Mouse (Mus musculus) intestine, embryonic 16.5 days (tissue): Measurements from ENCODE around the gene Wdr95. TPM values are rescaled to one million over a fixed set of nuclear protein-coding genes. Genes with fewer than 3 reads are reported as not detected.

ENCODE experiments used
- ATAC-seq: fragments of 200-750 bp; cut with Nextera tagmentation; 2 replicates; pipeline ENCODE4 v1.8.0; 2017; ENCODE audit warnings: moderate TSS enrichment, moderate library complexity
- H3K27ac ChIP-seq: fragments of 300-500 bp; sonication (generic); 2 replicates; pipeline ENCODE4 v1.5.1; 2014; ENCODE audit warnings: mild to moderate bottlenecking, low read length
- H3K27me3 ChIP-seq: fragments of 300-500 bp; sonication (generic); replicated peaks from 2 replicates; pipeline ENCODE4 v1.6.1; 2014; ENCODE audit warnings: low read length, control low read depth, mixed read lengths; ENCODE audit not compliant: control insufficient read depth, insufficient read depth
- H3K36me3 ChIP-seq: fragments of 300-500 bp; sonication (generic); 2 replicates; pipeline ENCODE4 v1.6.1; 2014; ENCODE audit warnings: low read length, control low read depth; ENCODE audit not compliant: control insufficient read depth, insufficient read depth
- H3K4me1 ChIP-seq: fragments of 300-500 bp; sonication (generic); 2 replicates; pipeline ENCODE4 v1.6.1; 2014; ENCODE audit warnings: low read length, control low read depth, mixed read lengths; ENCODE audit not compliant: control insufficient read depth, insufficient read depth
- H3K4me2 ChIP-seq: fragments of 300-500 bp; sonication (generic); 2 replicates; pipeline ENCODE4 v1.6.1; 2014; ENCODE audit warnings: low read depth, low read length, control low read depth
- H3K4me3 ChIP-seq: fragments of 300-500 bp; sonication (generic); 2 replicates; pipeline ENCODE4 v1.5.1; 2014; ENCODE audit warnings: mild to moderate bottlenecking, low read length
- H3K9ac ChIP-seq: fragments of 300-500 bp; sonication (generic); 2 replicates; pipeline ENCODE4 v1.6.1; 2014; ENCODE audit warnings: low read depth, low read length
- H3K9me3 ChIP-seq: fragments of 300-500 bp; sonication (generic); 2 replicates; pipeline ENCODE4 v1.6.1; 2016; ENCODE audit warnings: low read length, control low read depth; ENCODE audit not compliant: control insufficient read depth
- WGBS: fragments of 180-500 bp; shearing (Covaris S2); extraction: QIAGEN DNeasy Blood & Tissue Kit; methylation state at CpG from one replicate; pipeline ENCODE4 v1.1.7; 2014; 5-methylcytosine and 5-hydroxymethylcytosine counted together
- polyA plus RNA-seq: library from polyadenylated mRNA; unstranded; fragments of >200 nt; fragmentation: Nextera tagmentation; extraction: Ambion mirVana; gene quantifications from 2 replicates; pipeline ENCODE4 v1.2.1, GENCODE M21; 2015

Gene Wdr95
- polyA plus RNA-seq, 1 experiment from 2014 or later: not detected

DNA sequence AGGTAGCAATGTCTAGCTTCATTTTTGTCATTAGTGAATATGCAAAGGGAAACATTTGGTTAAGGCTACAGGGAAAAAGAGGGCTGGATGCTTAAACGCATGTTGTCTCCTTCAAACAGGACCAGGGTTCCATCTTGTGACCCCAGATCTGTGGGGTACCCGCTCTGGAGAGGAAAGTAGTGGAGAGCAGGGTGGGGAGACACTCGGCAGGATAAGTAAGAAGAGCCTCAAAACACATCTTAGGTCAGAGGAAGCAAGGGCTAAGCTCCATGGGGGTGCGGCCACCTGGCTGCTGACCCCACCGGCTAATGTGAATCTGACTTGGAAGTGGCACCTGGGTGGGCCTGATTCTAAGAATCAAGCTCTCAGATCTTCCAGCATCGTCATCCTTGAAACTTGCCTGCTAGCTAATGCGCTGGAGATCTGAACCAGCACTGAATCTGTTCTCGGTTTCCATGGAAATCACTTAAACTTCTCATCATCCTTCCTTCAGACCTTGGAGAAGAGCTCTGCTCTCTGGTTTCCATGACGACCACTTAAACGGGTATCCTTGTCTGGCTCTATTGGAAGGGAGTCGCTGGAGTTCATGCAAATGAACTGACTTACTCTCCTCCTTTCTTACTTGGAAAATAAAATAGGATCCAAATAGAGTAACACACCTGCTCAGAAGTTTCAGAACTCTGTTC lies 32.6 kb downstream of the Wdr95 start:
- 50% methylated on average over 11 of the region's 11 CpGs for WGBS
- Histone ChIP-seq H3K36me3 (no peaks in the 10 kb centered on the region), H3K9ac (no peak overlapping the region), H3K4me2 (no peak overlapping the region), H3K4me3 (no peak overlapping the region), H3K27me3 (no peaks in the 10 kb centered on the region), H3K27ac (no peak overlapping the region), H3K4me1 (no peaks in the 10 kb centered on the region), H3K9me3 (no peaks in the 10 kb centered on the region)
- ATAC-seq: no peak

DNA sequence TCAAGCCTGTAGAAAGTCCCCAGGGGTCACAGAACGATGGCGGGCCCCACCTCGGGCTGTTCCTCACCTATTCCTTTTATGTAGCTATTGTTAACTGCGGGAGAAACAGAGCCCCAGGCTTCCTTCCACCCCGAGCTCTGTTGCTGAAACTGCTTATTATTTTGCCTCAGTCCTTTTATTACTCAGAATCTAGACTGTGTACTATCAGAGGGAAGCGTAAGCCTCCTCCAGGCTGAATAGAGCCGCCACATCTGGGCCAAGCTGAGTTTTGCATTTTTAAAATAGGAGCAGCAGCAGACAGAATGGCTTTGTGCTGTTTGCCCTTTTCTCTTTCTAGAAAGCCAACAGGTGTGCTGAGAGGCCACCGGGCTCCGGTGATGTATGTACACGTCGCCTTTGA lies 37.5 kb downstream of the Wdr95 start:
- H3K4me1 ChIP-seq: no peaks in the 10 kb centered on the region
- WGBS: 57% methylated on average over 11 of the region's 11 CpGs
- H3K27me3 ChIP-seq: no peaks in the 10 kb centered on the region
- H3K4me3 ChIP-seq: no peak overlapping the region
- no peaks in the 10 kb centered on the region for H3K9me3 ChIP-seq
- H3K4me2 ChIP-seq: no peak overlapping the region
- no peak overlapping the region for H3K27ac ChIP-seq
- no peaks in the 10 kb centered on the region for H3K36me3 ChIP-seq
- no peak overlapping the region for H3K9ac ChIP-seq
- no peak for ATAC-seq

DNA sequence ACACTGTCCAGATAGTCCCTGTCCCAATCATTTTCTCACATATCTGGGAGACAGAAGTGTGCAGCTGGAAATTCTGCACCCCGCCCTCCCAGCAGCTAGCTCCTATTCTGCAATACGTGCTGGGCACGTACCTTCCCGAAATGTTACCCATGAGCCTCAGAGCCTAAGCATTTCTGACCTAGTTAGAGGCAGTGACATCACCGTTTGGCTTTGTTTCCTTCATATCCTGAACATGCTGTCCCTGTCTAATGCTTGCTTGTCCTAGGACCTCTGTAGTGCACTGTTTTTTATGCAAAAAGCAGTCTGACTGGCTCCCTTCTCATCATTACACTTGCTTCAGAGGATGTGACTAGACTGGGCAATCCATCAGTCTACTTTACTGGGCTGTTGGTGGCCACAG lies 38.5 kb downstream of the Wdr95 start:
- H3K27ac ChIP-seq: no peak overlapping the region
- no peaks in the 10 kb centered on the region for H3K4me1 ChIP-seq
- H3K4me2 ChIP-seq: no peak overlapping the region
- 77% methylated on average over 5 of the region's 5 CpGs for WGBS
- no peak overlapping the region for H3K4me3 ChIP-seq
- H3K36me3 ChIP-seq: no peaks in the 10 kb centered on the region
- no peaks in the 10 kb centered on the region for H3K27me3 ChIP-seq
- H3K9ac ChIP-seq: no peak overlapping the region
- no peaks in the 10 kb centered on the region for H3K9me3 ChIP-seq
- ATAC-seq: no peak

DNA sequence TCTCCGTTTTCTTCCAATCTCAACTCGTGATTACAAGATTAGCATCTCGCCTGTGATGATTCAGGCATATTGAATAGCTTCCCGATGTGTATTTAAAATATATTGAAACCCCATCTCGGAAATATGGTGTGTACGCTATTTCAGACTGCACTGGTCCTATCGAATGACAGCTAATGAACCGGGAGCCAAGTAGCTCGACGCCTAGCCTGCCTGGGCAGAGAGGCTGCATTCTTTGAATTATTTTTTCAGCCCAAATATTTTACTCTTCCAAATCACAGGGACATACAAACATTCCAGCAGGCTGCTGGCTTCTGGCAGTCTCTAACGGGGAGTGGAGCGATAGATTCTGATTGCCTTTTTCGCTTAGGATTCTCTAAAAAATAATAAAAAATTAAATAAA lies 40.5 kb downstream of the Wdr95 start:
- ATAC-seq: no peak
- H3K4me1 ChIP-seq: no peaks in the 10 kb centered on the region
- no peak overlapping the region for H3K27ac ChIP-seq

DNA sequence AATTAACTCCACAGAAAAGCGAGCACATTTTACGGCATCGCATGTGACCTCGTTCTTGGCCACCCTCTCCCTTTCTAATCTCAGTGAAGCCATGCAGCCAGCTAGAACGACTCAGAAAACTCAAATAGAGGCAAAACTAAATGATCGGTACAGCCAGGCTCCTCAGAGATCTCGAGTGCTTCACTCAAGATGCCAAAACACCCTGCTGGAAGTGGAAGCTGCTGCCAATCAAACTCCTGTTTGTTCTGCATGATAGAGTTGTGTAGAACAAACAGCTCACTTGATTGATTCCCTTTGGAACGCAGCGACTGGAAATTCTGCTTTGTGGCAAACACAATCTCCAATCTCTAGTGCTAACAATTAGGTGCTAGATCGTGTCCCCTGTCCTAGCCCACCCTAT lies 48.5 kb downstream of the Wdr95 start:
- 45% methylated on average over 10 of the region's 10 CpGs for WGBS
- H3K9me3 ChIP-seq: no peaks in the 10 kb centered on the region
- H3K4me3 ChIP-seq: no peak overlapping the region
- H3K27ac ChIP-seq: no peak overlapping the region
- H3K27me3 ChIP-seq: no peaks in the 10 kb centered on the region
- H3K36me3 ChIP-seq: no peaks in the 10 kb centered on the region
- no peak overlapping the region for H3K9ac ChIP-seq
- no peaks in the 10 kb centered on the region for H3K4me1 ChIP-seq
- ATAC-seq: no peak
- no peak overlapping the region for H3K4me2 ChIP-seq

More for the DNA sequence above, 40.5 kb downstream of the Wdr95 start:
- WGBS: 72% methylated on average over 13 of the region's 13 CpGs
- Histone ChIP-seq H3K27me3 (no peaks in the 10 kb centered on the region), H3K4me2 (no peak overlapping the region), H3K9me3 (no peaks in the 10 kb centered on the region), H3K4me3 (no peak overlapping the region), H3K36me3 (no peaks in the 10 kb centered on the region), H3K9ac (no peak overlapping the region)

DNA sequence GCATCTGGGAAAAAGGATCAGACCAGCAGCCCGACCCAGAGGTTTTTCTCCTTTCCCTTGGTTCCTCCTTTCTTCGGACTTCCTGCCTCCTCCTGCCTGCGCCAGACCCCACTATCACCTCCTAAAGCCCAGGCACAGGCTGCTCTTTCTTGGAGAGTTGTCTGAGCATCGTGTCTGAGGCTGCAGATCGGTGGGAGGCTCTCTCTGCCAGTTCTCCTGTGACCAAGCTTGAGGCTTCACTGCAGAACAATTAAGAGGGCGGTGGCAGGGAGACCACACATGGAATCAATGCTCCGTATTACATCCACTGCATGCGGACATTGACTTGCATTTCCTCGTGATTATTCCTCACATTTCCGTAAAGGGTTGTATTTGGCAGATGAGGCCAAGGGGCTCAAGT lies 49.0 kb downstream of the Wdr95 start:
- ATAC-seq: no peak
- H3K9ac ChIP-seq: no peak overlapping the region
- no peak overlapping the region for H3K4me2 ChIP-seq
- no peak overlapping the region for H3K4me3 ChIP-seq
- no peaks in the 10 kb centered on the region for H3K27me3 ChIP-seq
- no peaks in the 10 kb centered on the region for H3K4me1 ChIP-seq
- WGBS: 35% methylated on average over 10 of the region's 10 CpGs
- H3K9me3 ChIP-seq: no peaks in the 10 kb centered on the region
- no peaks in the 10 kb centered on the region for H3K36me3 ChIP-seq
- H3K27ac ChIP-seq: no peak overlapping the region

DNA sequence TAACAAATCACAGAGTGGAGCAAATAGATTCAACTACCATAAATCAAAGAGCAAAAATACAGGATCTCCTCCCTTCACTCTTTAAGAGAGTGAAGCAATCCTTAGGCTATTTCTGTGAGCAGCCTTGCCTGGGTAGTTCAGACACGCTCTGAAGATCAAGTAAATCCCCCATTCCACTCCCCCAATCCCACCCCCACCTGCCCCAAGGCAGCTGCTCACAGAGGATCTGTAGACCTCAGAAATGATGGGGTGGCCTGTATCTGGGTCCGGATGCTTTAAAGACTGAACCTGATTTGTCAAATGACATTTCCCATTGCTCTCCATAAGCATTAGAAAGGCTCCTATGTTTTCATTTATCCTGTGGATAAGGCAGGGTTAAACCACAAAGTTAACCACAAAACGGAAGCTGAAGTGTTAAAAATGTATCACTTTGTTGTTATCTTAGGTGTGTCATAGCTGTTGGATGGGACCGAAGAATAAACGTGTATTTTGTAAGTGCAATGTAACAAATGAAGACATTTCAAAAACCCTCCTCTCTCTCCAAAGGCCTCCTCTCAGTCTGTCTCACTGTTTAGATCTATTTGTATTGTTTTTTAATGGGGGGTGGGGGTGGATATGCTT lies 54.3 kb downstream of the Wdr95 start:
- Histone ChIP-seq H3K27me3 (no peaks in the 10 kb centered on the region), H3K36me3 (no peaks in the 10 kb centered on the region), H3K4me3 (no peak overlapping the region), H3K27ac (no peak overlapping the region), H3K9ac (no peak overlapping the region), H3K4me2 (no peak overlapping the region), H3K9me3 (no peaks in the 10 kb centered on the region), H3K4me1 (peaks cover 6% of the 10 kb centered on the region; the same call in 1 of the 2 replicates)
- ATAC-seq: no peak
- 50% methylated on average over 5 of the region's 5 CpGs for WGBS

DNA sequence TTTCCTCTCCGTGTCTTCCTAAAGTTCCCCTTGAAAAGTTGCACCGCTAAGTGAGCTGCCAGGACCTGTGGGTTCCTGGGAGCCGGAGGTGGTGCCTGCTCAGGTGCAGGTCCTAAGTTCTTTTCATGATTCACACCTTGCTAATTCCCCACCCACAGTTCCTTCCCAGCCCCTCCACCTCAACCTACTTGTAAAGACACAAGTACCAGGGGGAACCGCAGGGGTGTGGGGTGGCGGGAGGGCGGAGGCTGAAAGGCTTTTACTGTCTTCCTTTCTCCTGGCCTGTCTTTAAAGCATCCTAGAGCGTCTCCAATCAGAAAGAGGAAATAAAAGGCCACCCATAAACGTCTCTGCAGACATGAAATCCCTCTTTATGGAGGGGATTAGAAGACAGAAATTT lies 55.0 kb downstream of the Wdr95 start:
- Histone ChIP-seq H3K4me2 (no peak overlapping the region), H3K4me1 (peaks cover 6% of the 10 kb centered on the region; the same call in 1 of the 2 replicates), H3K27me3 (no peaks in the 10 kb centered on the region), H3K36me3 (no peaks in the 10 kb centered on the region), H3K9me3 (no peaks in the 10 kb centered on the region), H3K9ac (no peak overlapping the region), H3K27ac (no peak overlapping the region), H3K4me3 (no peak overlapping the region)
- 26% methylated on average over 8 of the region's 8 CpGs for WGBS
- ATAC-seq: 0 out of 2 replicates have a peak, but pooled peaks have one; percentile 35

DNA sequence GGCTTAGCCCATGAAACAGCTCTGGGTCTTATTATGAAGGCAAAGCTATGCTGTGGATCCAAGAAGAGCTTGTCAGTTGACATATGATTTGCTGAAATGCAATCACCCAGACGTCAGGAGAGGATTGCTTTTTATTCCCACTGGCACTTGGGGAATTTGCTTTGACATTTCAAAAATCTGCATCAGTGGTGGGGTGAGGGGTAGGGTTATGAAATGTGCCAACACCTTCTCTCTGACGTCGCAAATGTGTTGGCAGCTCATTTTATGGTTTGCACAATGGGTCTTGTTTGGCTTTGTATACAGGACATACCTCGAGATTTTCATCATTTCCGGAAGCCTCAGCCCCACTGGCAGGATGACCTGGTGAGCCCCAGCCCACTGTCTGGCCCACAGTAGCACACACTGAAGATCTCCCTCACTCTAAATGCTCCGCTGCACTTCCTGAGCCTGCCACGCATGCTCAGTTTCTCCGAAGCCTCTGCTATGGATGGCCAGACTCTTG lies 55.7 kb downstream of the Wdr95 start:
- H3K36me3 ChIP-seq: no peaks in the 10 kb centered on the region
- 62% methylated on average over 8 of the region's 8 CpGs for WGBS
- peaks cover 6% of the 10 kb centered on the region; the same call in 1 of the 2 replicates for H3K4me1 ChIP-seq
- no peak for ATAC-seq
- H3K9me3 ChIP-seq: no peaks in the 10 kb centered on the region
- H3K27ac ChIP-seq: no peak overlapping the region
- no peak overlapping the region for H3K4me3 ChIP-seq
- H3K9ac ChIP-seq: no peak overlapping the region
- H3K27me3 ChIP-seq: no peaks in the 10 kb centered on the region
- no peak overlapping the region for H3K4me2 ChIP-seq
